Mouse (Mus musculus) forebrain, embryonic 15.5 days (tissue): Measurements from ENCODE around the gene Stk11. TPM values are rescaled to one million over a fixed set of nuclear protein-coding genes. Genes with fewer than 3 reads are reported as not detected.

Experiments
- ATAC-seq: fragments of 200-750 bp; cut with Nextera tagmentation; replicated peaks from 2 replicates; pipeline ENCODE4 v1.8.0; 2017; ENCODE audit warnings: mild to moderate bottlenecking, moderate TSS enrichment, moderate library complexity
- H3K27ac ChIP-seq: fragments of 300-500 bp; sonication (generic); replicated peaks from 2 replicates; pipeline ENCODE4 v1.5.1; 2015; ENCODE audit warnings: mild to moderate bottlenecking, inconsistent platforms
- H3K27me3 ChIP-seq: fragments of 300-500 bp; sonication (generic); 2 replicates; pipeline ENCODE4 v1.6.1; 2015; ENCODE audit warnings: inconsistent platforms
- H3K36me3 ChIP-seq: fragments of 300-500 bp; sonication (generic); 2 replicates; pipeline ENCODE4 v1.6.1; 2015; ENCODE audit warnings: mild to moderate bottlenecking, inconsistent platforms
- H3K4me1 ChIP-seq: fragments of 300-500 bp; sonication (generic); 2 replicates; pipeline ENCODE4 v1.6.1; 2015; ENCODE audit warnings: inconsistent platforms
- H3K4me2 ChIP-seq: fragments of 300-500 bp; sonication (generic); replicated peaks from 2 replicates; pipeline ENCODE4 v1.6.1; 2015; ENCODE audit warnings: mild to moderate bottlenecking, inconsistent platforms
- H3K4me3 ChIP-seq: fragments of 300-500 bp; sonication (generic); 2 replicates; pipeline ENCODE4 v1.5.1; 2015; ENCODE audit warnings: mild to moderate bottlenecking, inconsistent platforms
- H3K9ac ChIP-seq: fragments of 300-500 bp; sonication (generic); replicated peaks from 2 replicates; pipeline ENCODE4 v1.6.1; 2015; ENCODE audit warnings: mild to moderate bottlenecking, inconsistent platforms
- H3K9me3 ChIP-seq: fragments of 300-500 bp; sonication (generic); 2 replicates; pipeline ENCODE4 v1.6.1; 2016; ENCODE audit warnings: inconsistent platforms
- WGBS: fragments of 180-500 bp; shearing (Covaris S2); methylation state at CpG from one replicate; pipeline ENCODE4 v1.1.7; 2015; ENCODE audit warnings: mixed read lengths; 5-methylcytosine and 5-hydroxymethylcytosine counted together
- polyA plus RNA-seq: library from polyadenylated mRNA; unstranded; fragments of >200 nt; fragmentation: Nextera tagmentation; extraction: Ambion mirVana; gene quantifications from 2 replicates; pipeline ENCODE4 v1.2.1, GENCODE M21; 2015

The Stk11 gene
- polyA plus RNA-seq, 1 experiment from 2014 or later = 20.3 TPM

GRCm38 (mm10) chr10:80098630-80099029, 17.0 kb upstream of the Stk11 start:
- 93% methylated on average over 5 of the region's 5 CpGs for WGBS

GRCm38 (mm10) chr10:80100982-80101381, 14.6 kb upstream of the Stk11 start:
- H3K27me3 ChIP-seq = no peaks in the 10 kb centered on the region
- H3K4me1 ChIP-seq = peaks cover 23% of the 10 kb centered on the region
- ATAC-seq = no peak
- no peaks in the 10 kb centered on the region for H3K9me3 ChIP-seq
- no peak overlapping the region for H3K27ac ChIP-seq
- WGBS = 71% methylated on average over 11 of the region's 11 CpGs
- H3K4me2 ChIP-seq = 0 out of 2 replicates have a peak overlapping the region, but pooled peaks have one; percentile 91
- no peak overlapping the region for H3K4me3 ChIP-seq
- H3K9ac ChIP-seq = no peak overlapping the region
- H3K36me3 ChIP-seq = no peaks in the 10 kb centered on the region

More at GRCm38 (mm10) chr10:80098630-80099029, 17.0 kb upstream of the Stk11 start:
- Histone ChIP-seq H3K27ac (no peak overlapping the region), H3K9me3 (no peaks in the 10 kb centered on the region), H3K4me1 (peaks cover 23% of the 10 kb centered on the region), H3K36me3 (no peaks in the 10 kb centered on the region), H3K9ac (no peak overlapping the region), H3K4me2 (no peak overlapping the region), H3K27me3 (no peaks in the 10 kb centered on the region), H3K4me3 (no peak overlapping the region)
- ATAC-seq = no peak

GRCm38 (mm10) chr10:80102216-80102915, 13.2 kb upstream of the Stk11 start:
- peaks cover 21% of the 10 kb centered on the region for H3K4me1 ChIP-seq
- H3K36me3 ChIP-seq = no peaks in the 10 kb centered on the region
- H3K27ac ChIP-seq = peak overlapping the region; percentile 57
- peak; percentile 88 for ATAC-seq
- peak overlapping the region; percentile 86 for H3K4me3 ChIP-seq
- peak overlapping the region; percentile 91 for H3K4me2 ChIP-seq
- H3K9ac ChIP-seq = peak overlapping the region; percentile 86
- H3K9me3 ChIP-seq = no peaks in the 10 kb centered on the region
- no peaks in the 10 kb centered on the region for H3K27me3 ChIP-seq
- WGBS = 0% methylated on average over 52 of the region's 59 CpGs

GRCm38 (mm10) chr10:80103032-80103431, 12.6 kb upstream of the Stk11 start:
- WGBS = 81% methylated on average over 2 of the region's 2 CpGs
- H3K9ac ChIP-seq = no peak overlapping the region
- H3K27ac ChIP-seq = peak overlapping the region; percentile 57
- H3K9me3 ChIP-seq = no peaks in the 10 kb centered on the region
- H3K36me3 ChIP-seq = no peaks in the 10 kb centered on the region
- H3K4me1 ChIP-seq = peaks cover 18% of the 10 kb centered on the region
- ATAC-seq = no peak
- H3K4me3 ChIP-seq = peak overlapping the region; percentile 86; the same call in 1 of the 2 replicates
- H3K27me3 ChIP-seq = no peaks in the 10 kb centered on the region
- peak overlapping the region; percentile 91 for H3K4me2 ChIP-seq

GRCm38 (mm10) chr10:80104181-80104580, 11.4 kb upstream of the Stk11 start:
- Histone ChIP-seq H3K4me1 (peaks cover 18% of the 10 kb centered on the region), H3K27ac (no peak overlapping the region), H3K4me2 (no peak overlapping the region), H3K9ac (no peak overlapping the region), H3K36me3 (no peaks in the 10 kb centered on the region), H3K4me3 (no peak overlapping the region), H3K27me3 (no peaks in the 10 kb centered on the region), H3K9me3 (no peaks in the 10 kb centered on the region)
- ATAC-seq = no peak
- 90% methylated on average over 3 of the region's 3 CpGs for WGBS

GRCm38 (mm10) chr10:80105460-80105859, 10.1 kb upstream of the Stk11 start, which contains the start of gene Sbno2:
Sbno2 (minus strand) TSS chr10:80105571.
- no peaks in the 10 kb centered on the region for H3K36me3 ChIP-seq

GRCm38 (mm10) chr10:80105926-80106325, 9.7 kb upstream of the Stk11 start:
- Histone ChIP-seq H3K27me3 (no peaks in the 10 kb centered on the region), H3K36me3 (no peaks in the 10 kb centered on the region), H3K4me2 (no peak overlapping the region), H3K4me3 (no peak overlapping the region), H3K4me1 (peaks cover 15% of the 10 kb centered on the region), H3K27ac (no peak overlapping the region), H3K9me3 (no peaks in the 10 kb centered on the region), H3K9ac (no peak overlapping the region)
- 77% methylated on average over 5 of the region's 5 CpGs for WGBS
- no peak for ATAC-seq

More at GRCm38 (mm10) chr10:80105460-80105859, 10.1 kb upstream of the Stk11 start, which contains the start of gene Sbno2:
- no peaks in the 10 kb centered on the region for H3K27me3 ChIP-seq
- 71% methylated on average over 5 of the region's 5 CpGs for WGBS
- no peak within 1 kb of the TSS for H3K9ac ChIP-seq
- no peak within 1 kb of the TSS for H3K27ac ChIP-seq
- no peak for ATAC-seq
- H3K9me3 ChIP-seq = no peaks in the 10 kb centered on the region
- peaks cover 18% of the 10 kb centered on the region for H3K4me1 ChIP-seq
- H3K4me2 ChIP-seq = no peak within 1 kb of the TSS
- H3K4me3 ChIP-seq = no peak within 1 kb of the TSS

- H3K4me2 ChIP-seq = no peak overlapping the region
- no peak overlapping the region for H3K27ac ChIP-seq
- H3K4me3 ChIP-seq = no peak overlapping the region
- WGBS = 69% methylated on average over 6 of the region's 6 CpGs
- H3K9ac ChIP-seq = no peak overlapping the region
- no peaks in the 10 kb centered on the region for H3K27me3 ChIP-seq
- no peaks in the 10 kb centered on the region for H3K36me3 ChIP-seq
- no peak for ATAC-seq
- 0 out of 2 replicates have a peak, but pooled peaks cover 3% of the 10 kb centered on the region for H3K4me1 ChIP-seq
- no peaks in the 10 kb centered on the region for H3K9me3 ChIP-seq
Observed at GRCm38 (mm10) chr10:80107678-80108077, 7.9 kb upstream of the Stk11 start.

- H3K9ac ChIP-seq = peak overlapping the region; percentile 30
- no peaks in the 10 kb centered on the region for H3K27me3 ChIP-seq
- H3K4me3 ChIP-seq = peak overlapping the region; percentile 68
- peak; percentile 57 for ATAC-seq
- 2% methylated on average over 27 of the region's 27 CpGs for WGBS
- peaks cover 40% of the 10 kb centered on the region for H3K4me1 ChIP-seq
- H3K9me3 ChIP-seq = no peaks in the 10 kb centered on the region
- H3K36me3 ChIP-seq = no peaks in the 10 kb centered on the region
- H3K27ac ChIP-seq = peak overlapping the region; percentile 57
- peak overlapping the region; percentile 88 for H3K4me2 ChIP-seq
Observed at GRCm38 (mm10) chr10:80114341-80115284, 990 bp upstream of the Stk11 start.

- Histone ChIP-seq H3K9me3 (no peaks in the 10 kb centered on the region), H3K4me3 (peak overlapping the region; percentile 68), H3K27me3 (no peaks in the 10 kb centered on the region), H3K27ac (peak overlapping the region; percentile 83), H3K4me1 (peaks cover 47% of the 10 kb centered on the region), H3K9ac (peak overlapping the region; percentile 77), H3K4me2 (peak overlapping the region; percentile 88), H3K36me3 (no peaks in the 10 kb centered on the region)
- ATAC-seq = no peak
- WGBS = under 1% methylated on average over 63 of the region's 63 CpGs
Observed at GRCm38 (mm10) chr10:80115944-80116335, 337 bp downstream of the Stk11 start.

GRCm38 (mm10) chr10:80116563-80116926, 942 bp downstream of the Stk11 start:
- Histone ChIP-seq H3K9me3 (no peaks in the 10 kb centered on the region), H3K27me3 (no peaks in the 10 kb centered on the region), H3K4me3 (peak overlapping the region; percentile 68), H3K9ac (peak overlapping the region; percentile 77), H3K27ac (peak overlapping the region; percentile 28; the same call in 1 of the 2 replicates), H3K4me1 (peaks cover 47% of the 10 kb centered on the region), H3K36me3 (no peaks in the 10 kb centered on the region), H3K4me2 (peak overlapping the region; percentile 88)
- WGBS = under 1% methylated on average over 27 of the region's 27 CpGs
- ATAC-seq = no peak
